Mouse (Mus musculus): ENCODE data around the gene Frk. TPM values are rescaled to one million over a fixed set of nuclear protein-coding genes. Genes with fewer than 3 reads are reported as not detected.
A peak's percentile ranks its signal among the peaks of the same experiment; 100 is the strongest.

The Frk gene
- polyA plus RNA-seq, 1 experiment from 2014 or later, result 5.3 TPM

GRCm38 (mm10) chr10:34512551-34512950 is 29.4 kb downstream of the Frk start:
- H3K4me1 ChIP-seq (ENCODE audit: insufficient read depth, low read depth, low read length), result no peaks in the 10 kb centered on the region
- DNase-seq (ENCODE audit: low spot score) (no peak), ATAC-seq (no peak)
- H3K4me3 ChIP-seq (ENCODE audit: low read depth, low read length), result no peak overlapping the region
- 0 out of 2 replicates have a peak overlapping the region, but pooled peaks have one; percentile 21 for H3K27ac ChIP-seq (ENCODE audit: low read length)
- H3K4me2 ChIP-seq (replicated peaks; ENCODE audit: low read depth, low read length), result peak overlapping the region; percentile 28; the same call in 1 of the 2 replicates
- H3K27me3 ChIP-seq (replicated peaks; ENCODE audit: insufficient read depth, low read length), result no peaks in the 10 kb centered on the region
- H3K9ac ChIP-seq (replicated peaks; ENCODE audit: low read depth), result no peak overlapping the region
- no peaks in the 10 kb centered on the region for H3K36me3 ChIP-seq (ENCODE audit: insufficient read depth, low read length)
- WGBS, result 21% methylated on average over 4 of the region's 4 CpGs
- TF ChIP-seq CTCF (IDR thresholded peaks at IDR 0.05) (no peak), EP300 (IDR thresholded peaks at IDR 0.05) (no peak)
- H3K9me3 ChIP-seq (ENCODE audit: low read length), result no peaks in the 10 kb centered on the region

GRCm38 (mm10) chr10:34525598-34525997 is 42.4 kb downstream of the Frk start:
- TF ChIP-seq EP300 (IDR thresholded peaks at IDR 0.05) (no peak), CTCF (IDR thresholded peaks at IDR 0.05) (no peak)
- Histone ChIP-seq H3K4me3 (ENCODE audit: low read depth, low read length) (no peak overlapping the region), H3K27me3 (replicated peaks; ENCODE audit: insufficient read depth, low read length) (no peaks in the 10 kb centered on the region), H3K36me3 (ENCODE audit: insufficient read depth, low read length) (no peaks in the 10 kb centered on the region), H3K9me3 (ENCODE audit: low read length) (no peaks in the 10 kb centered on the region), H3K4me1 (ENCODE audit: insufficient read depth, low read depth, low read length) (no peaks in the 10 kb centered on the region), H3K9ac (replicated peaks; ENCODE audit: low read depth) (no peak overlapping the region), H3K4me2 (replicated peaks; ENCODE audit: low read depth, low read length) (no peak overlapping the region), H3K27ac (ENCODE audit: low read length) (no peak overlapping the region)
- DNase-seq (ENCODE audit: low spot score) (no peak), ATAC-seq (no peak)
- 89% methylated on average over 1 of the region's 1 CpGs for WGBS

DNA sequence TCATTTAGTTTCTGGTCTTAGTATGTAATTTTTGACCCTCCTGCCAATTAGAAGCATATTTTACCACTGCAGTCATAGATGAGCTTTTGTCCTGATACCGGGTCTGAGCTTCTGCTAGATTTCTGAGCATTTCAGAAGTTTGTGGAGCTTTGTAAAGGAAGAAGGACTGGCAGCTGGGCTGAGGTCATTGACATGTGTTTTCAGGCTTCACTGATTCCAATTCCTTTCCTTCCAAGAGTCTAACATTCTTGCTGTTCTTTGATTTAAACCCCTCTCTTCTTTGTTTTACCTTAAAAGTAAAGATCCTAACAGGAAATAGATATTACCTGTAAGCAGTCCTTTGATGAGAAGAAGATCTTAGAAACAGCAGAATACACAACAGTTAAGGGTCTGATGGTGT is 48.6 kb downstream of the Frk start:
- Histone ChIP-seq H3K4me3 (ENCODE audit: low read depth, low read length) (no peak overlapping the region), H3K4me2 (replicated peaks; ENCODE audit: low read depth, low read length) (no peak overlapping the region), H3K9ac (replicated peaks; ENCODE audit: low read depth) (no peak overlapping the region), H3K9me3 (ENCODE audit: low read length) (no peaks in the 10 kb centered on the region), H3K4me1 (ENCODE audit: insufficient read depth, low read depth, low read length) (no peaks in the 10 kb centered on the region), H3K36me3 (ENCODE audit: insufficient read depth, low read length) (no peaks in the 10 kb centered on the region), H3K27me3 (replicated peaks; ENCODE audit: insufficient read depth, low read length) (no peaks in the 10 kb centered on the region), H3K27ac (ENCODE audit: low read length) (no peak overlapping the region)
- TF ChIP-seq EP300 (IDR thresholded peaks at IDR 0.05) (no peak), CTCF (IDR thresholded peaks at IDR 0.05) (no peak)
- DNase-seq (ENCODE audit: low spot score) (no peak), ATAC-seq (no peak)
- WGBS, result 67% methylated on average over 1 of the region's 1 CpGs

DNA sequence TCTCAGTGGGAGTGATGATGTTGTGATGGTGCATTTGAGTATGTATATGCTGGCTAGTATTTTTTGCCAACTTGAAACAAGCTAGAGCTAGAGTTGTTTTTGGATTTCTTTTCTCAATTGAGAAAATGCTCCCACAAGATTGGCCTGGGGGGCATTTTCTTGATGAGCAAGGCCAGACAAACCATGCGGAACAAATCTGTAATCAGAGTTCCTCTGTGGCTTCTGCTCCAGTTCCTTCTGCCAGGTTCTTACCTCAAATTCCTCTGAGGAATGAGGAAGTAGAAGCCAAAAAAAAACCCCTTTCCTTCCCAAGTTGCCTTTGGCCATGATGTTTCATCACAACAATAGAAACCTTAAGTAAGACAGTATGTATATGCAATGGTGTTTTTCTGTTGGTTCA is 49.3 kb downstream of the Frk start:
- Histone ChIP-seq H3K4me3 (ENCODE audit: low read depth, low read length) (no peak overlapping the region), H3K27me3 (replicated peaks; ENCODE audit: insufficient read depth, low read length) (no peaks in the 10 kb centered on the region), H3K36me3 (ENCODE audit: insufficient read depth, low read length) (no peaks in the 10 kb centered on the region), H3K9ac (replicated peaks; ENCODE audit: low read depth) (no peak overlapping the region), H3K4me1 (ENCODE audit: insufficient read depth, low read depth, low read length) (no peaks in the 10 kb centered on the region), H3K9me3 (ENCODE audit: low read length) (no peaks in the 10 kb centered on the region), H3K4me2 (replicated peaks; ENCODE audit: low read depth, low read length) (no peak overlapping the region), H3K27ac (ENCODE audit: low read length) (no peak overlapping the region)
- TF ChIP-seq CTCF (IDR thresholded peaks at IDR 0.05), result no peak
- no peak for TF ChIP-seq EP300 (IDR thresholded peaks at IDR 0.05)
- 64% methylated on average over 1 of the region's 1 CpGs for WGBS
- ATAC-seq (no peak), DNase-seq (ENCODE audit: low spot score) (peak; percentile 16)

DNA sequence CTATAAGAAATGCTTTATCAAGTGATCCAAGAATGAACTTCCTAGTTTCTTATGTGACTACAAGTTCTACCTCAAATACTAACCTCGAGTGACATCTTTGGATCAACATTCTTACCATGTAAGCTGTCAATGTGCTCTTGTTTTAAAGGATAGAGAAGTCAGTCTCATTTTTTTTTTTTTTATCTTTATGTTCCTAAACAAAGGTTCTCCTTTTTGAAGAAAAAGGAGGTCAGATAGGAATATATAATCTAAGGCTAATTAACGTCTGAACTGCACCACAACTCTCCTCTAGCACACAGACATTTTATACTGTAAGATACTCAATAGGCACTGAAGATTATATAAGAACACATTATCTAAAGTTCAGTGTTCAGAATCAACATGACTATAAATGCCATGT is 57.5 kb downstream of the Frk start:
- H3K4me2 ChIP-seq (replicated peaks; ENCODE audit: low read depth, low read length), result no peak overlapping the region
- no peak overlapping the region for H3K4me3 ChIP-seq (ENCODE audit: low read depth, low read length)
- H3K4me1 ChIP-seq (ENCODE audit: insufficient read depth, low read depth, low read length), result no peaks in the 10 kb centered on the region
- H3K9me3 ChIP-seq (ENCODE audit: low read length), result no peaks in the 10 kb centered on the region
- TF ChIP-seq EP300 (IDR thresholded peaks at IDR 0.05), result no peak
- TF ChIP-seq CTCF (IDR thresholded peaks at IDR 0.05), result no peak
- no peak for ATAC-seq
- 63% methylated on average over 2 of the region's 2 CpGs for WGBS
- H3K36me3 ChIP-seq (ENCODE audit: insufficient read depth, low read length), result no peaks in the 10 kb centered on the region
- no peak overlapping the region for H3K27ac ChIP-seq (ENCODE audit: low read length)
- no peak overlapping the region for H3K9ac ChIP-seq (replicated peaks; ENCODE audit: low read depth)
- no peak for DNase-seq (ENCODE audit: low spot score)
- no peaks in the 10 kb centered on the region for H3K27me3 ChIP-seq (replicated peaks; ENCODE audit: insufficient read depth, low read length)

DNA sequence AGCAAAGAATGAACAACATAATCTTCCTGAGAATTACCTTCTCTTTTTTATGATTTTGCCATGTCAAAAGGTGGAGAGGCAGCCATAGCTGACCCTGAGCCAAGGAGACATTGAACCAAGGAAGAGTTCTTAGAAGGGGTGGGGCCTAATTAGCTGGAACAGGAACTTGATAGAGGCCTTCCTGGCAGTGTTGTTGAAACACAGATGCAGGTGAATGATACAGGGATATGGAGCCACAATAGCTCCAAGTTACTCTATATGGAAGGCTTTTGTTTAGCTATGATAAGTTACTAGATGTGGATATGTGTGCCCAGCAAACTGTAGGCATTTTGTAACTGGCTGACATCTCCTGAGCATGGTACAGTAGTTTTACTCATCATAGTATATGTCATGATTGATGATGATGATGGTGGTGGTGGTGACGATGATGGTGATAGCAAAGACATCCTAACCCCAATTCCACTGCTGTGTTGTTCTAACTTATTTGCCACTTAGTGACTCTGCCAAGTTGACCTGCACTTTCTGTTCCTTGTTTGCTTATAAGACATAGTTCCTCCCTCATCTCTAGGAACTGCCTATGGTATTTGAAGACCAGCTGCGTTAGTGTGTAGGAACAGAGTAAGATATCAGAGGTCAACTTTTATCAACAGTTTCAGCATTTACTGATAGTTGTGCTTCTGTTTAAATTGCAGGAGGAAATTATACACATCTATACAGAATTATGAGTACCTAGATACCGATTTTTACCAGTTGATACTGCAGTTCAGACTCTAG is 58.7 kb downstream of the Frk start:
- DNase-seq (ENCODE audit: low spot score), result no peak
- no peak for TF ChIP-seq EP300 (IDR thresholded peaks at IDR 0.05)
- TF ChIP-seq CTCF (IDR thresholded peaks at IDR 0.05), result no peak

More for the DNA sequence above, 58.7 kb downstream of the Frk start:
- H3K4me1 ChIP-seq (ENCODE audit: insufficient read depth, low read depth, low read length), result no peaks in the 10 kb centered on the region
- ATAC-seq, result no peak
- no peaks in the 10 kb centered on the region for H3K9me3 ChIP-seq (ENCODE audit: low read length)
- H3K9ac ChIP-seq (replicated peaks; ENCODE audit: low read depth), result no peak overlapping the region
- H3K36me3 ChIP-seq (ENCODE audit: insufficient read depth, low read length), result no peaks in the 10 kb centered on the region
- no peak overlapping the region for H3K4me2 ChIP-seq (replicated peaks; ENCODE audit: low read depth, low read length)
- H3K27ac ChIP-seq (ENCODE audit: low read length), result no peak overlapping the region
- H3K27me3 ChIP-seq (replicated peaks; ENCODE audit: insufficient read depth, low read length), result no peaks in the 10 kb centered on the region
- H3K4me3 ChIP-seq (ENCODE audit: low read depth, low read length), result no peak overlapping the region
- WGBS, result 71% methylated on average over 3 of the region's 3 CpGs
